Mouse (Mus musculus) CH12.LX (cell line): ENCODE data around the gene Teddm1b. TPM values are rescaled to one million over a fixed set of nuclear protein-coding genes. Genes with fewer than 3 reads are reported as not detected.

Experiments
- DNase-seq: peaks from one replicate; pipeline ENCODE4 v3.0.0-alpha.2; 2013; ENCODE audit errors: extremely low read depth
- H3K27ac ChIP-seq: 2 replicates; pipeline ENCODE4 v1.5.1; 2012; ENCODE audit warnings: low read depth, mild to moderate bottlenecking, control low read depth, moderate library complexity; ENCODE audit not compliant: insufficient read depth
- H3K27me3 ChIP-seq: replicated peaks from 2 replicates; pipeline ENCODE3; 2012; ENCODE audit warnings: inconsistent platforms
- H3K36me3 ChIP-seq, 2 experiments: replicated peaks in 1 of 2; 2 replicates each; pipeline versions ENCODE3 to v1.6.1; 2012; ENCODE audit warnings: inconsistent platforms in 1 of 2, low read length in 1 of 2, mild to moderate bottlenecking in 1 of 2, mixed read lengths in 1 of 2, moderate library complexity in 1 of 2; ENCODE audit not compliant: control insufficient read depth in 1 of 2, insufficient read depth in 1 of 2
- H3K4me1 ChIP-seq, 2 experiments: 2 replicates each; pipeline ENCODE4 v1.6.1; 2012; ENCODE audit warnings: inconsistent platforms in 1 of 2, moderate library complexity in 1 of 2; ENCODE audit not compliant: insufficient read depth in 2 of 2, control insufficient read depth in 1 of 2
- H3K4me2 ChIP-seq: 2 replicates; pipeline ENCODE4 v1.6.1; 2012; ENCODE audit warnings: low read depth, mild to moderate bottlenecking, control low read depth; ENCODE audit not compliant: poor library complexity, insufficient read depth, severe bottlenecking
- H3K4me3 ChIP-seq, 3 experiments: fragments of 150-350 bp in 1 of 3; sonication (generic) in 1 of 3; replicated peaks in 1 of 3; 2 replicates each; pipeline versions ENCODE3 to v1.5.1; 2011 to 2012; ENCODE audit warnings: low read depth in 2 of 3, low read length in 2 of 3, mild to moderate bottlenecking in 2 of 3, moderate library complexity in 2 of 3, control low read depth in 1 of 3, improper control_type of control experiment in 1 of 3, inconsistent platforms in 1 of 3, mixed read lengths in 1 of 3; ENCODE audit not compliant: poor library complexity in 1 of 3
- H3K79me2 ChIP-seq: replicated peaks from 2 replicates; pipeline ENCODE4 v1.6.1; 2012; ENCODE audit warnings: mild to moderate bottlenecking, moderate library complexity; ENCODE audit not compliant: control insufficient read depth, poor library complexity, insufficient read depth, severe bottlenecking; ENCODE audit errors: extremely low read depth
- H3K9ac ChIP-seq: 2 replicates; pipeline ENCODE4 v1.6.1; 2012; ENCODE audit warnings: low read depth, mild to moderate bottlenecking, control low read depth, moderate library complexity; ENCODE audit not compliant: insufficient read depth
- H3K9me3 ChIP-seq: replicated peaks from 2 replicates; pipeline ENCODE3; 2012; ENCODE audit warnings: low read length, inconsistent platforms, mixed read lengths
- E2F4 ChIP-seq: IDR thresholded peaks from 2 replicates; pipeline ENCODE4 v1.6.1; 2011; ENCODE audit warnings: low read depth, low read length, improper control_type of control experiment; ENCODE audit not compliant: insufficient replicate concordance
- ELF1 ChIP-seq: IDR thresholded peaks from 2 replicates; pipeline ENCODE4 v1.6.1; 2014; ENCODE audit warnings: low read depth, mild to moderate bottlenecking, inconsistent platforms, low read length, improper control_type of control experiment
- ETS1 ChIP-seq: conservative IDR thresholded peaks from 2 replicates; pipeline ENCODE4 v1.6.1; 2012; ENCODE audit warnings: low read depth, mild to moderate bottlenecking, inconsistent platforms, low read length, improper control_type of control experiment, moderate library complexity
- GABPA ChIP-seq: IDR thresholded peaks from 2 replicates; pipeline ENCODE4 v1.6.1; 2012; ENCODE audit warnings: low read depth, low read length, improper control_type of control experiment, inconsistent platforms; ENCODE audit not compliant: insufficient replicate concordance
- HCFC1 ChIP-seq: IDR thresholded peaks from 2 replicates; pipeline ENCODE4 v1.6.1; 2012; ENCODE audit warnings: low read depth, mild to moderate bottlenecking, inconsistent platforms, low read length, improper control_type of control experiment
- IRF4 ChIP-seq: IDR thresholded peaks from 2 replicates; pipeline ENCODE4 v1.6.1; 2014; ENCODE audit warnings: low read depth, mild to moderate bottlenecking, inconsistent platforms, low read length, improper control_type of control experiment
- JUN ChIP-seq: IDR thresholded peaks from 2 replicates; pipeline ENCODE4 v1.6.1; 2011; ENCODE audit warnings: low read depth, mild to moderate bottlenecking, low read length, improper control_type of control experiment, moderate library complexity; ENCODE audit not compliant: insufficient read depth
- JUND ChIP-seq: conservative IDR thresholded peaks from 2 replicates; pipeline ENCODE4 v1.6.1; 2011; ENCODE audit warnings: low read depth, low read length, improper control_type of control experiment
- KAT2A ChIP-seq: IDR thresholded peaks from 2 replicates; pipeline ENCODE4 v1.6.1; 2012; ENCODE audit warnings: low read length, improper control_type of control experiment, inconsistent platforms; ENCODE audit not compliant: insufficient replicate concordance
- MAFK ChIP-seq: IDR thresholded peaks from 2 replicates; pipeline ENCODE4 v1.6.1; 2011; ENCODE audit warnings: low read length, improper control_type of control experiment; ENCODE audit not compliant: insufficient replicate concordance
- MAX ChIP-seq: IDR thresholded peaks from 2 replicates; pipeline ENCODE4 v1.6.1; 2011; ENCODE audit warnings: low read length, improper control_type of control experiment
- MYC ChIP-seq: IDR thresholded peaks from 2 replicates; pipeline ENCODE4 v1.6.1; 2011; ENCODE audit warnings: low read depth, mild to moderate bottlenecking, improper control_type of control experiment, low read length
- NRF1 ChIP-seq: IDR thresholded peaks from 2 replicates; pipeline ENCODE4 v1.6.1; 2014; ENCODE audit warnings: low read depth, mild to moderate bottlenecking, inconsistent platforms, low read length, improper control_type of control experiment, moderate library complexity
- PAX5 ChIP-seq: IDR thresholded peaks from 2 replicates; pipeline ENCODE4 v1.6.1; 2012; ENCODE audit warnings: low read length, inconsistent platforms, mixed read lengths
- POLR2A ChIP-seq: IDR thresholded peaks from 2 replicates; pipeline ENCODE4 v1.6.1; 2011; ENCODE audit warnings: low read depth, mild to moderate bottlenecking, improper control_type of control experiment, low read length
- RAD21 ChIP-seq: IDR thresholded peaks from 2 replicates; pipeline ENCODE4 v1.6.1; 2011; ENCODE audit warnings: low read depth, mild to moderate bottlenecking, low read length, improper control_type of control experiment, moderate library complexity
- RCOR1 ChIP-seq: conservative IDR thresholded peaks from 2 replicates; pipeline ENCODE4 v1.6.1; 2012; ENCODE audit warnings: low read depth, mild to moderate bottlenecking, inconsistent platforms, low read length, improper control_type of control experiment
- SIN3A ChIP-seq: IDR thresholded peaks from 2 replicates; pipeline ENCODE4 v1.6.1; 2012; ENCODE audit warnings: low read length, improper control_type of control experiment, inconsistent platforms
- SMC3 ChIP-seq: IDR thresholded peaks from 2 replicates; pipeline ENCODE4 v1.6.1; 2011; ENCODE audit warnings: low read depth, low read length, improper control_type of control experiment
- TBP ChIP-seq: conservative IDR thresholded peaks from 2 replicates; pipeline ENCODE4 v1.6.1; 2011; ENCODE audit warnings: low read depth, low read length, improper control_type of control experiment
- UBTF ChIP-seq: IDR thresholded peaks from 2 replicates; pipeline ENCODE4 v1.6.1; 2012; ENCODE audit warnings: low read depth, mild to moderate bottlenecking, inconsistent platforms, low read length, improper control_type of control experiment, moderate library complexity
- USF1 ChIP-seq: IDR thresholded peaks from 2 replicates; pipeline ENCODE4 v1.6.1; 2014; ENCODE audit warnings: low read depth, mild to moderate bottlenecking, inconsistent platforms, low read length, improper control_type of control experiment
- ZKSCAN1 ChIP-seq: IDR thresholded peaks from 2 replicates; pipeline ENCODE4 v1.6.1; 2012; ENCODE audit warnings: low read depth, inconsistent platforms, low read length, improper control_type of control experiment, borderline replicate concordance
- ZMIZ1 ChIP-seq: IDR thresholded peaks from 2 replicates; pipeline ENCODE4 v1.6.1; 2012; ENCODE audit warnings: low read depth, mild to moderate bottlenecking, inconsistent platforms, low read length, improper control_type of control experiment
- dilution Hi-C: fragments of 300-500 bp; cut with MboI; formaldehyde crosslinking; loops from 2 replicates; pipeline ENCODE4 v1.14.3; 2020; ENCODE audit warnings: low sequenced_read_pairs; ENCODE audit not compliant: extremely low pct_unique_long_range_greater_than_20kb, extremely low pct_ligation_motif_present
- in situ Hi-C: fragments of 300-500 bp; cut with MboI; formaldehyde crosslinking; loops from 3 replicates; pipeline ENCODE4 v1.14.3; 2019; ENCODE audit warnings: low sequenced_read_pairs, low pct_ligation_motif_present, low pct_unique_long_range_greater_than_20kb, mixed read lengths
- polyA plus RNA-seq: library from polyadenylated mRNA; unstranded; fragments of >175 nt; gene quantifications from 2 replicates; pipeline ENCODE4 v1.2.1, GENCODE M21; 2012; ENCODE audit warnings: low read depth; ENCODE audit not compliant: insufficient read length
- total RNA-seq, 2 experiments: library from RNA; depleted of rRNA; stranded (reverse); fragments of 300-350 nt in 1 of 2; fragments of >200 nt in 1 of 2; gene quantifications; 2 replicates each; pipeline ENCODE4 v1.2.3; 2012 to 2014

The Teddm1b gene
- total and polyA plus RNA-seq, 3 experiments: 0.10 TPM; not detected in 2

DNA sequence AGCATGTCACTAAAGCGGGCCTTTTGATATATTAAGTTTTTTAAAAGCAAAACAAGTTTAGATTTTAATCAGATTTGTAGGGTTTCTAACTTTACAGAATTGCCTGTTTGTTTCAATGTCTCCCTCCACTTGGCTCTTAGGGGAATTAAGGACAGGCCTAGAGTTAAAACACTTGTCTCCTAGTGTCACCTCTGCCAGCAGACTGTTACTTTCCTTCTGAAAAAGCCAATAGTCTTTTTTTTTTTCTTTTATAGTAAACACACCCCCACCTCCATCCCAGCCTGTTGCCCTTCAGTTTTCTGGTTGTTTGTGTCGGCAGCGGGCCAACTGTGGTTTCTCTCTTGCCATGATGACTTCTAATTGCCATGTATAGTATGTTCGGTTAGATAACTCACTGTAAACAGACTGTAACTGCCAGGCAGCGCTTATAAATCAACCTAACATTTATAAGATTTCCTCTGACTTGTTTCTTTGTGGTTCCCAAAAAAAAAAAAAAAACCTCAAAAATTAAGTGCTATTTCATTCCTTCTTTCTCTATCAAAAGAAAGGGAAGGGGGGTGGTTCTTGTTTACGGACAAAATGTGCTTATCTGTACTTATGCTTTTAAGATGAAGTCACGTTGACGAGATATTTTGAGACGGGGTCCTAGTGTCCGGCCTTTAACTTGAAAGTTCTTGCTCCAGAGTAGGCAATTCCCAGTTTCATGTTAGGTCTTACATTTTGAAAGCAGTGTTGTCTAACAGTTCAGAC lies 35.2 kb downstream of the Teddm1b start:
- dilution Hi-C loops (no loop called here), in situ Hi-C loops (no loop called here)
- TF ChIP-seq JUND (no peak), E2F4 (no peak), GABPA (no peak), HCFC1 (no peak), POLR2A (no peak), KAT2A (no peak), ZMIZ1 (no peak), UBTF (no peak), MAFK (no peak), NRF1 (no peak), SMC3 (no peak), USF1 (no peak), RAD21 (no peak)
- no peak overlapping the region for H3K9ac ChIP-seq
- no peak overlapping the region for H3K4me2 ChIP-seq
- H3K27me3 ChIP-seq: no peaks in the 10 kb centered on the region
- no peaks in the 10 kb centered on the region for H3K9me3 ChIP-seq
- no peak overlapping the region for H3K27ac ChIP-seq
- DNase-seq: no peak
- H3K4me3 ChIP-seq: no peak overlapping the region
- no peaks in the 10 kb centered on the region for H3K79me2 ChIP-seq
- peaks cover 0 to 6% of the 10 kb centered on the region in 2 experiments; a peak in 2 of 4 replicates for H3K4me1 ChIP-seq
- H3K36me3 ChIP-seq: peaks cover 29 to 53% of the 10 kb centered on the region in 2 experiments

DNA sequence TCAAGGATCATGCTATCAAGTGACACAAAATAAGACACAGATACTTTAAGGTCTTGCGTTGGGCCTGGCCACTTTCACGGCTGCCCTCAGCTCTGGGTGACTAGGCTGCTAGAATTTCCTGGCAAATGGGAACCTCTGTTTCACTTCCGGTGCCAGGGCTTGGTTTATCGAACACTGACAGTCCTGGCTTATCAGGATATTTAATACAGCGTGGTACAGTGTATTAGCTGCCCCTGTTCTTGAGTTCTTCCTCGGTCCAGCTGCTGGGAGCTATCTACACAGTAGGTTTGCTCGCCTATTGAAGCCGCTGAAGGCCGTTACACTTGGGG lies 35.8 kb downstream of the Teddm1b start:
- dilution Hi-C loops: no loop called here
- Histone ChIP-seq H3K4me3 (no peak overlapping the region), H3K27ac (no peak overlapping the region), H3K9me3 (no peaks in the 10 kb centered on the region), H3K4me2 (no peak overlapping the region), H3K9ac (no peak overlapping the region), H3K79me2 (no peaks in the 10 kb centered on the region), H3K27me3 (no peaks in the 10 kb centered on the region), H3K4me1 (peaks cover 0 to 6% of the 10 kb centered on the region in 2 experiments; a peak in 2 of 4 replicates), H3K36me3 (peaks cover 25 to 47% of the 10 kb centered on the region in 2 experiments)
- in situ Hi-C loops: no loop called here
- DNase-seq: no peak
- TF ChIP-seq IRF4: no peak
- no peak for TF ChIP-seq NRF1
- no peak for TF ChIP-seq JUN
- no peak for TF ChIP-seq RCOR1
- TF ChIP-seq MAX: no peak
- no peak for TF ChIP-seq GABPA
- TF ChIP-seq RAD21: no peak
- no peak for TF ChIP-seq SMC3
- no peak for TF ChIP-seq ELF1
- TF ChIP-seq MYC: no peak
- no peak for TF ChIP-seq JUND
- no peak for TF ChIP-seq ZMIZ1
- no peak for TF ChIP-seq SIN3A
- TF ChIP-seq PAX5: no peak
- TF ChIP-seq ZKSCAN1: no peak
- TF ChIP-seq ETS1: no peak
- no peak for TF ChIP-seq TBP
